Mouse (Mus musculus) stomach, postnatal 0 days (tissue): ENCODE data around the gene Hacd2. TPM values are rescaled to one million over a fixed set of nuclear protein-coding genes. Genes with fewer than 3 reads are reported as not detected.

Experiments
- ATAC-seq: fragments of 200-750 bp; cut with Nextera tagmentation; 2 replicates; pipeline ENCODE4 v1.8.0; 2017; ENCODE audit not compliant: low FRiP score, low TSS enrichment
- DNase-seq: peaks from one replicate; pipeline ENCODE4 v3.0.0-alpha.2; 2016; ENCODE audit warnings: low spot score
- H3K27ac ChIP-seq: fragments of 300-500 bp; sonication (generic); replicated peaks from 2 replicates; pipeline ENCODE4 v1.5.1; 2014; ENCODE audit warnings: mild to moderate bottlenecking, control low read depth
- H3K27me3 ChIP-seq: fragments of 300-500 bp; sonication (generic); 2 replicates; pipeline ENCODE4 v1.6.1; 2014; ENCODE audit warnings: low read length; ENCODE audit not compliant: control insufficient read depth, insufficient read depth
- H3K36me3 ChIP-seq: fragments of 300-500 bp; sonication (generic); 2 replicates; pipeline ENCODE4 v1.6.1; 2014; ENCODE audit warnings: low read length, mixed read lengths; ENCODE audit not compliant: control insufficient read depth, insufficient read depth
- H3K4me1 ChIP-seq: fragments of 300-500 bp; sonication (generic); replicated peaks from 2 replicates; pipeline ENCODE4 v1.6.1; 2014; ENCODE audit warnings: antibody characterized with exemption; ENCODE audit not compliant: control insufficient read depth, insufficient read depth
- H3K4me2 ChIP-seq: fragments of 300-500 bp; sonication (generic); replicated peaks from 2 replicates; pipeline ENCODE4 v1.6.1; 2014; ENCODE audit warnings: low read depth, mild to moderate bottlenecking, control low read depth, moderate library complexity
- H3K4me3 ChIP-seq: fragments of 300-500 bp; sonication (generic); 2 replicates; pipeline ENCODE4 v1.5.1; 2014; ENCODE audit warnings: low read depth, low read length, control low read depth
- H3K9ac ChIP-seq: fragments of 300-500 bp; sonication (generic); 2 replicates; pipeline ENCODE4 v1.6.1; 2014; ENCODE audit warnings: mild to moderate bottlenecking, low read length, control low read depth, mixed read lengths
- H3K9me3 ChIP-seq: fragments of 300-500 bp; sonication (generic); 2 replicates; pipeline ENCODE4 v1.6.1; 2016; ENCODE audit warnings: low read length; ENCODE audit not compliant: control insufficient read depth
- CTCF ChIP-seq: IDR thresholded peaks from 2 replicates; pipeline ENCODE4 v1.5.1; 2016; ENCODE audit warnings: antibody characterized with exemption, low read depth, mild to moderate bottlenecking, moderate library complexity
- EP300 ChIP-seq: optimal IDR thresholded peaks from 2 replicates; pipeline ENCODE3; 2016; ENCODE audit warnings: antibody characterized with exemption
- WGBS: fragments of 180-500 bp; shearing (Covaris S2); extraction: QIAGEN DNeasy Blood & Tissue Kit; methylation state at CpG from one replicate; pipeline ENCODE4 v1.1.7; 2014; 5-methylcytosine and 5-hydroxymethylcytosine counted together
- polyA plus RNA-seq: library from polyadenylated mRNA; unstranded; fragments of >200 nt; fragmentation: Nextera tagmentation; extraction: Ambion mirVana; gene quantifications from 2 replicates; pipeline ENCODE4 v1.2.1, GENCODE M21; 2015

Gene Hacd2
- polyA plus RNA-seq, 1 experiment from 2014 or later, result 99.6 TPM

GRCm38 (mm10) chr16:35107985-35108384, 85.8 kb downstream of the Hacd2 start:
- no peak overlapping the region for H3K9ac ChIP-seq
- no peaks in the 10 kb centered on the region for H3K9me3 ChIP-seq
- no peaks in the 10 kb centered on the region for H3K36me3 ChIP-seq
- H3K27ac ChIP-seq, result no peak overlapping the region
- no peak overlapping the region for H3K4me3 ChIP-seq
- TF ChIP-seq CTCF (no peak), EP300 (no peak)
- DNase-seq (no peak), ATAC-seq (no peak)
- no peaks in the 10 kb centered on the region for H3K27me3 ChIP-seq
- no peak overlapping the region for H3K4me2 ChIP-seq
- H3K4me1 ChIP-seq, result 0 out of 2 replicates have a peak, but pooled peaks cover 2% of the 10 kb centered on the region
- WGBS, result 86% methylated on average over 6 of the region's 6 CpGs

- no peak overlapping the region for H3K27ac ChIP-seq
- H3K4me2 ChIP-seq, result no peak overlapping the region
- 0 out of 2 replicates have a peak, but pooled peaks cover 2% of the 10 kb centered on the region for H3K4me1 ChIP-seq
- WGBS, result 36% methylated on average over 8 of the region's 8 CpGs
- DNase-seq (no peak), ATAC-seq (no peak)
- no peaks in the 10 kb centered on the region for H3K9me3 ChIP-seq
- no peaks in the 10 kb centered on the region for H3K36me3 ChIP-seq
- TF ChIP-seq EP300 (no peak), CTCF (no peak)
- no peak overlapping the region for H3K4me3 ChIP-seq
- H3K9ac ChIP-seq, result no peak overlapping the region
- H3K27me3 ChIP-seq, result no peaks in the 10 kb centered on the region
Measured at GRCm38 (mm10) chr16:35109156-35109555, 86.9 kb downstream of the Hacd2 start.

- WGBS, result 38% methylated on average over 7 of the region's 7 CpGs
- no peak for ATAC-seq
- H3K27ac ChIP-seq, result peak overlapping the region; percentile 56
Measured at GRCm38 (mm10) chr16:35109656-35110291, 87.5 kb downstream of the Hacd2 start.

GRCm38 (mm10) chr16:35110410-35111142, 88.3 kb downstream of the Hacd2 start:
- H3K4me2 ChIP-seq, result no peak overlapping the region; the same call in 1 of the 2 replicates

More at GRCm38 (mm10) chr16:35109656-35110291, 87.5 kb downstream of the Hacd2 start:
- Histone ChIP-seq H3K36me3 (no peaks in the 10 kb centered on the region), H3K4me2 (no peak overlapping the region), H3K9me3 (no peaks in the 10 kb centered on the region), H3K4me3 (no peak overlapping the region), H3K9ac (no peak overlapping the region), H3K4me1 (0 out of 2 replicates have a peak, but pooled peaks cover 2% of the 10 kb centered on the region), H3K27me3 (no peaks in the 10 kb centered on the region)
- DNase-seq, result no peak
- TF ChIP-seq CTCF (no peak), EP300 (no peak)

GRCm38 (mm10) chr16:35111143-35111620, 89.0 kb downstream of the Hacd2 start:
- no peaks in the 10 kb centered on the region for H3K36me3 ChIP-seq
- H3K27me3 ChIP-seq, result no peaks in the 10 kb centered on the region
- no peak overlapping the region for H3K9ac ChIP-seq
- no peak for TF ChIP-seq EP300
- TF ChIP-seq CTCF, result peak; percentile 63
- 0 out of 2 replicates have a peak, but pooled peaks cover 2% of the 10 kb centered on the region for H3K4me1 ChIP-seq
- peak; percentile 53 for ATAC-seq
- H3K27ac ChIP-seq, result peak overlapping the region; percentile 79; the same call in 1 of the 2 replicates
- H3K9me3 ChIP-seq, result no peaks in the 10 kb centered on the region
- no peak overlapping the region; the same call in 1 of the 2 replicates for H3K4me2 ChIP-seq
- 49% methylated on average over 8 of the region's 8 CpGs for WGBS
- H3K4me3 ChIP-seq, result no peak overlapping the region
- no peak for DNase-seq

More at GRCm38 (mm10) chr16:35110410-35111142, 88.3 kb downstream of the Hacd2 start:
- Histone ChIP-seq H3K27me3 (no peaks in the 10 kb centered on the region), H3K27ac (peak overlapping the region; percentile 79), H3K36me3 (no peaks in the 10 kb centered on the region), H3K9me3 (no peaks in the 10 kb centered on the region), H3K9ac (no peak overlapping the region), H3K4me1 (0 out of 2 replicates have a peak, but pooled peaks cover 2% of the 10 kb centered on the region), H3K4me3 (no peak overlapping the region)
- ATAC-seq (peak; percentile 87), DNase-seq (peak; percentile 89)
- no peak for TF ChIP-seq EP300
- TF ChIP-seq CTCF, result peak; percentile 99
- 33% methylated on average over 10 of the region's 10 CpGs for WGBS
